In genomic region chr6:145740011-145740410, GRCm38 (mm10) we compare ENCODE assay signal across 27 mouse cellular contexts. TPM values are rescaled to one million over a fixed set of nuclear protein-coding genes. Genes with fewer than 3 reads are reported as not detected.
"Had no signal": no experiment of that assay in that cellular context is flagged by ENCODE, and none has a peak within 500 bp of the region (broad histone marks: within the 10 kb centered on the region; RNA-seq: fewer than 3 reads in every experiment).

No protein-coding gene starts in this region.

- H3K4me1 ChIP-seq: forebrain, embryonic 12.5 days; forebrain, embryonic 13.5 days; forebrain, embryonic 15.5 days had no signal

- H3K27me3 ChIP-seq: embryonic facial prominence, embryonic 12.5 days; embryonic facial prominence, embryonic 13.5 days; embryonic facial prominence, embryonic 15.5 days; forebrain, embryonic 15.5 days had no signal

- H3K4me3 ChIP-seq: embryonic facial prominence, embryonic 10.5 days; embryonic facial prominence, embryonic 12.5 days; embryonic facial prominence, embryonic 13.5 days; embryonic facial prominence, embryonic 15.5 days; erythroblast, embryonic 14.5 days; forebrain, embryonic 10.5 days; forebrain, embryonic 12.5 days; forebrain, embryonic 13.5 days; forebrain, embryonic 15.5 days; gastrocnemius, adult 2 months; heart, adult 2 months had no signal

- H3K9me3 ChIP-seq: embryonic facial prominence, embryonic 10.5 days; embryonic facial prominence, embryonic 12.5 days; embryonic facial prominence, embryonic 13.5 days; embryonic facial prominence, embryonic 15.5 days; forebrain, embryonic 10.5 days; forebrain, embryonic 12.5 days; forebrain, embryonic 15.5 days had no signal

- DNase-seq: cerebellum, adult 9-10 months; cerebellum, adult 9-11 months; cerebellum, postnatal 10 days; cerebellum, postnatal 14 days; cerebellum, postnatal 25 days; cerebellum, postnatal 36 days; embryo, embryonic 11 days; forebrain, postnatal 0 days; gastrocnemius, adult 2 months; gastrocnemius, postnatal 10 days; gastrocnemius, postnatal 14 days; gastrocnemius, postnatal 25 days; gastrocnemius, postnatal 36 days; heart, adult 11 months; heart, adult 18-20 months; heart, adult 2 months had no signal

- H3K4me2 ChIP-seq: embryonic facial prominence, embryonic 12.5 days; embryonic facial prominence, embryonic 13.5 days; embryonic facial prominence, embryonic 15.5 days; forebrain, embryonic 12.5 days; forebrain, embryonic 13.5 days; forebrain, embryonic 15.5 days had no signal

- H3K9ac ChIP-seq: embryonic facial prominence, embryonic 12.5 days; embryonic facial prominence, embryonic 13.5 days; embryonic facial prominence, embryonic 15.5 days; forebrain, embryonic 12.5 days; forebrain, embryonic 13.5 days; forebrain, embryonic 15.5 days; forebrain, postnatal 0 days had no signal

- H3K27ac ChIP-seq: embryonic facial prominence, embryonic 10.5 days; embryonic facial prominence, embryonic 12.5 days; embryonic facial prominence, embryonic 13.5 days; embryonic facial prominence, embryonic 15.5 days; forebrain, embryonic 10.5 days; forebrain, embryonic 12.5 days; forebrain, embryonic 13.5 days; forebrain, embryonic 15.5 days; gastrocnemius, adult 2 months; heart, adult 2 months had no signal

- ATAC-seq: forebrain, embryonic 13.5 days; forebrain, embryonic 14.5 days; forebrain, embryonic 15.5 days; forebrain, embryonic 16.5 days; forebrain, postnatal 0 days had no signal

- H3K36me3 ChIP-seq: embryonic facial prominence, embryonic 10.5 days; embryonic facial prominence, embryonic 12.5 days; embryonic facial prominence, embryonic 13.5 days; embryonic facial prominence, embryonic 15.5 days; forebrain, embryonic 10.5 days; forebrain, embryonic 12.5 days; forebrain, embryonic 15.5 days had no signal

RNA-seq across cellular contexts. Expression of gene Rassf8, which starts 6.5 kb away (rescaled TPM):
- polyA plus RNA-seq: erythroblast, embryonic 14.5 days had no signal
